Mouse (Mus musculus) ZHBTc4 (cell line): ENCODE results near the gene Eif2s2.

ENCODE experiments used
- DNase-seq: peaks from one replicate; pipeline ENCODE4 v3.0.0-alpha.2; 2011; ENCODE audit warnings: low read depth, low spot score

The Eif2s2 gene

DNA sequence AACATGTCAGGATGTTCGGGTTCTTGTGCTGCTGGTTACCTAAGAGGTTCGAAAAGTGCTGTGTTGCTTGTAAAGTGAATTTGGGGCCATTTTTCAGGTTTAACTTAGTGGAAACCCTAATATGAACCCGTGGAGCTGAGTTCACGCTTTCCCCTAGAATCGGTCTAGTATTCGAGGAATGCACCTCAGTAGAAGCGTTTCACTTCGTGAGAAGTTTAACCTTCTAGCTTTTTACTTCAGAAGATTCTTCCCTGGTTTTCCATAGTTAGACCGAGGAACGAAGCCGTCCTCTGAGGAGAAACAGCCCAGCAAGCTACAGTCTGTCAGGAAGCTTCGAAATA lies 280 bp upstream of the Eif2s2 start:
- DNase-seq: no peak

DNA sequence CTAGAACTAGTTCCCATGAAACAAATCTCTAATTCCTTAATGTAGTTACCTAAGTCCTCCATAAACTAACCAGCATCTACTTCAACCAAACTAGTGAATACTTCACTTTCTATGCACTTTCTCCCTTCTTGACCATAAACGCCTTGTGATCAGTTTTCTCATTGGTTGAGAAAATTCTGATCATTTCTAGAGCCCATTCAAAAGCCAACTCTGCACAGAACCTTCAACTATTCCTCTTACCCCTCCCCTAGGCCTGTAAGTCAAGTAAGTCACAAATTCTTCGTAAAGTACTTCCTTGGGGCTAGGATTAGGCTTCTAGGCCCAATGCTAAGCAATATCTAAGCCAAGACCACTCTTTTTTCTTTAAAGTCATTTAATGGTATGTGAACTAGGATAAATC lies 1.1 kb downstream of the Eif2s2 start:
- DNase-seq: no peak

DNA sequence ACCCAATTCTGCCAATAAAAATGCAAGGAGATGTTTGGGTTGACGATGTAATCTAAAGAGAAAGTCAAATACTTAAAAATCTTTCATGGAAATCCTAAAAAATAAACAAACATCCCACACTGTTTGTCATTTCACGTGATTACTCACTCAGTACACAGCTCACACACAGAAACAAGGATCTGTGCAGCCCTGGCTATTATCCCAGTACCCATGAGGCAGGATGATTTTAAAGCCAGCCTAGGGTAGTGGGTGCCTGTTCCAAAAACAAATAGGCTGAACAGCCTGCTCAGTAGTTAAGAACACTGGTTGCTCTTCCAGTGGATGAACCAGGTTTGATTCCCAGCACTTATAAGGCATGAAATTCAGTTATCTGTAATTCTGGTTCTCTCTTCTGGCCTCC lies 16.1 kb downstream of the Eif2s2 start:
- no peak for DNase-seq

DNA sequence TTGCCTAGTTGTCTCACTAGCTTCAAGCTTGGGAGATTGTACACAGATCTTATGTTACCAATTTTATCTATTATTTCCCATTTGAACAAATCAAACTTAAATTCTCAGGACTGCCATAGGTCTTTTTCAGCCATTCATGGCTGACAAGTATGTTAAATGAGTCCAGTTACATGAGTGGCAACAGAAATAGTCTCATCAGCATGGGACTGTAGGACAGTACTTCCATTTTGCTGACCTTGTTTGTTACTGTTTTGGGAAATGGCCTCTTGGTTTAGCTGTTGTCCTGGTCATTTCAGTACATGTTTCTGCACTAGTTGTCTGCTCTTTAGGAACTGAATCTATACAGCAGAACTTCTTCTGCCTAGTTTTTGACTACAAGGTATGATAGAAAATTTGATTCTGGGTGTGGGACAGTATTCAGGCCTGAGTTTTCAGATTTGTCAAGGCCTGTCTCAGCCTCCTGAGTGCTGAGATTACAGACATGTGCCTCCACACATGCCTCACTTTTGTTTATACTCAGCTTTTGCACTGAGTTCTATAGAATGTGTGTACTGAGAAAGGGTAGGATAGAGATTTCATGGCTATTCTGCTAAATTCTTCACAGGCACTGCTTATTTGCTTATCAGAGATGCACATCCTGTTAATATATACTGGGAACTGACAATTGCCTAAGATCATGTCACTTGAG lies 22.6 kb downstream of the Eif2s2 start:
- peak; percentile 53 for DNase-seq

DNA sequence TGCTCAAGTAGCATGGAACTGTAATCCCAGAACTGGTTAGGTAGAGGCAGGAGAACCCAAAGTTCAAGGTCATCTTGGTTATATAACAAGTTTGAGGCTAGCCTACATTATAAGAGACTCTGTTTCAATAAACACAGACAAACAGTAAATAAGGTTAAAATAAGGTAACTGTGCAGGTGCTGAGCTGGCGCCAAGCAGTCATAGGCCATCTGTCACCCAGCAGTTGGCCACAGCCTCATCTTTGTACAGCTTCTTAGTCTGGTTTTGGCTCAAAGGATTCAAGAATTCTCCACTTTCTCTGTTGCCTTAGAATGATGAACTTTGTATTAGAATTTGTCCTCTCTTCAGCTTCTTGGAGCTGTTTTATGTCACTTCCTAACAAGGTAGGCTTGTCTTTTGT lies 24.6 kb downstream of the Eif2s2 start:
- DNase-seq: no peak

DNA sequence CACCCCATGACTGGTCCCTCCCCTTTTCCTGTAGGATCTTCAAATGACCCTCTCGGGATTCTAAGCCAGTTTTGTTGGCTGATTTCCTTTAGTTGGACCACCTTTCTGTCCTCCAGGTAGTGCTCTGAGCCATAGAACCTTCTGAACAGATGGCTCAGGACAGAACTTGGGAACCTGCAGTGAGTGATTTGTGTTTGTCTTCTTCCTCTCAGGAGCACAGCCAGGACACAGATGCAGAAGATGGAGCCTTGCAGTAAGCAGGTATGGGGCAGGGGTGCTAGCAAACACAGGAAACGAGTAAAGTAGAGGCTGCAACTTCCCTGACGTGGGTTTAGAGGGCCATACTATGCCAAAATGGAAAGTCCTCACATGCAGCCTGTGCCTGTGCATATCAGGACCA lies 27.0 kb downstream of the Eif2s2 start:
- DNase-seq: no peak

DNA sequence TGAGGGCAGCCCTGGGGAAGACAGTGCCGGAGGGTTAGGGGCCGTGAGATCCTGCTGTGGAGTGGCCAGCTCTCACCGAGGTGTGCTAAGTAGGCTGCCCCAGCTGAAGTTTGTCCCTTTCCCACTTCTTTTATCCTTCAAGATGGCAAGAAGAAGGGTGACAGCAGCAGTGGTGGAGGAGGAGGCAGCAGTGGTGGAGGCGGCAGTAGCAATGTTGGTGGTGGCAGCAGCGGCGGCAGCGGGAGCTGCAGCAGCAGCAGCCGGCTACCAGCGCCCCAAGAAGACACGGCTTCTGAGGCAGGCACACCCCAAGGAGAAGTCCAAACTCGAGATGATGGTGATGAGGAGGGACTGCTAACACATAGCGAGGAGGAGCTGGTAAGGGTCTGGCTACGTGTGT lies 29.1 kb downstream of the Eif2s2 start:
- no peak for DNase-seq

DNA sequence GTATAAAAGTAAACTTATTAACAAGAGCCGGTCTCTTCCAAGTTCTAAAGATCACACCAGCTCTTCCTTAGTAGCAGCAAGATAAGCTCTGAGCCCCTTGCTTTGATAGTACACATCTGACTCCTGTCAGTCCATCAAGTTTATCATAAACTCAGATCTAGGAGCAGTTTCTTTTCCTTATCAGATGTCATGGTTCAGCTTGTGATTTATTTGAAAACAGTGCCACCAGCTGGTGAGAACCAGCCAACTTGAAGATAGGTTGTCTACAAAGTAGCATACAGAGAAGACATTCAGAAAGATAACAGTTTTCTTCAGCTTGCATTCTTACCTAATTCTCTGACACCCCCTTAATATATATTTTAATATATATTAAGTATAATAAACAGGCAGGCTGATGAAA lies 37.4 kb downstream of the Eif2s2 start:
- peak; percentile 62 for DNase-seq

DNA sequence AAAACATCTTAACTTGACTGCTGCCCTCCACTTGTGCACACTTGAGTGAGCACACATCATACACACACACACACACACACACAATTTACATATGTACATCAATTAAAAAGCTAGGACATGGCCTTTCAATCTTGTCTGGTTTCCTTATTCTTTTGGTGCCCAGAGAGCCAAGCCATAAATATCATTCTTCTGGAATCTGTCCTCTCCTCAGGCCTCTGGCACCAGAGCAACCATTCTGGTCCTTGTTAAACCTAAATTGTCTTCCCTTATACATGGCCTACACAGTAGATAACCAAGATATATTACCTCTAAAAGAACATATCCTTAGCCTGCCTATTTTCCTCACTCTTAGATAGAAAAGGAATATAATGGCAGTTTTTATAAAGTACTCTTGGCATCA lies 44.6 kb downstream of the Eif2s2 start:
- DNase-seq: no peak

DNA sequence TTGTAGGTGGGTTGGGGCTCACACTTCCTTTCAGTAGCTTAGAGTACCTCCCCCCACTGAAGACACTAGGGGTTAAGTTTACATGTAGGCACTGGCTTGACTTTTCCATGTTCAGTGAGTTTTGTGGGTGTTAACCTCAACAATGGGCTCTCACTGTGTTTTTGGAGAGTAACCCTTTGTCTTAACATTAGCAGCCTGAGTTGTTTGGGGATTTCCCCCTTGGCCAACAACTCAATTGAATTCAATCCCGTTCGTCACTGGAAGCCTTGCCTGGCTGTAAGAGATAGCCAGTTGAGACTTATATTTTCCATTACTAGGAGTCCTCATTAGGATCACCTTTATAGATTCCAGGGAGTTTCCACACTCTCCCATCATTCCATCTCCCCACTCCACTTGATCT lies 56.2 kb downstream of the Eif2s2 start:
- DNase-seq: no peak

DNA sequence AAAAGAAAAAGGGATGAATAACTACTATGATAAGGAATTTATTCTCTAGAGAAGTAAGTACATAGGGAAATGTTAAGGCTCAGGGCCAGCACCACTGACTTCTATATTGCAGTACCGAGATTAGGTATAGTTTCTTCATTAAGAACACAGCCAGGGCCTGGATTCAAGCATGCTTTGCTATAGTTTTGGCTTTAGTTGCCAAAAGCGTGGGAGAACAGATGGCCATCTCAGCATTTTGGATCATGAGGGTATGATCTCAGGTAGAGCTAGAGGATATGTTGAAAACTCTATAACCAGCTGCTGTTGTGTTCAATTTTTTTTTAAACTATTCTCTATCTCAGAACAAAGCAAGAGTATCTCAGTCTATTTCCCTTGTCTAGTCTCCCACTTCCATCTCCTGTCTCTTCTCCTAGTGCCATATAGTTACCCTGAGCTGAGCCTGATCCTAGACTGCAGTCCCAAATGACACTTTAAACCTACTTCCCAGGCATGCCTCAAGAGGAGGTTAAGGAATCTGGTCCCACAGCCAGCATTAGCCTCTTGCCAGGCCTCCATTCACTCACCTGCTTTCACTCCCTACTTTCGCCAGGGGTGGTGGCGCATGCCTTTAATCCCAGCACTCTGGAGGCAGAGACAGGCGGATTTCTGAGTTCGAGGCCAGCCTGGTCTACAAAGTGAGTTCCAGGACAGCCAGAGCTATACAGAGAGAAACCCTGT lies 58.4 kb downstream of the Eif2s2 start:
- DNase-seq: no peak

DNA sequence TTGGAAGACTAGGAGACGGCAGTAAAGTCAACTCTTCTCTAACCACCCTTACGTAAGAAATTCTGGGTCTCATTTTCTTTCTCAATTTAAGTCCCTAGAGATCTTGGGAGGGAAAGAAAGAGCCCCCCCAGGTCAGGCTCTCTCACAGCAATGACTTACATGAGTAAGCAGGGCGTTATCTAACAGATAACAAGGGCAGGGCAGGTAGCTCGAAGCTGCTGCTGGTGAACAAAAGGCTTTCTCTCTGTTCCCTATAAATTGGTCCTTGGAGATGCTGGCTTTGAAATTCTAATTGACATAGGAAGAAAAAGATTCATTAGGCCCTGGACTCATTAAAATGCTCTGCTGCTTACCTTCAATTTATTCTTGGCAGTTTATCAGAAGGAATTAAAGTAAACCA lies 60.3 kb downstream of the Eif2s2 start:
- no peak for DNase-seq

DNA sequence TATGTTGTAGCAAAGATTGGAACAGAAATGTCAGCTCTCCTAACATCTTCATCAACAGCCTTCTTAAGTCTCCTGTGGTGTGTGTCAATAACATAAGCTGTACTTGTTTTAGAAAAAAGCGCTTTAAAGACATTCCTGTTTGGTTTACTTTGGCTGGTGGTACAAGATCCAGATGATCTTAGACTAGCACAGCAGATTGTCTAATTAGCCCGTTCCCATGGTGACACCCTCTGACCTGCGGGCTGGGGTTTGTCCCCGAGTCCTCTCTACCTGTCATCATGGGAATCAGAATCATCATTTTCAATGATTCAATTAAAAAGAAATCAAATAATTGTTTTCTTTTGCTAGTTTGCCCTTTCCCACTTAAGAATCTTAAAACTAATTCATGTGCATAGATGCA lies 65.2 kb downstream of the Eif2s2 start:
- no peak for DNase-seq

DNA sequence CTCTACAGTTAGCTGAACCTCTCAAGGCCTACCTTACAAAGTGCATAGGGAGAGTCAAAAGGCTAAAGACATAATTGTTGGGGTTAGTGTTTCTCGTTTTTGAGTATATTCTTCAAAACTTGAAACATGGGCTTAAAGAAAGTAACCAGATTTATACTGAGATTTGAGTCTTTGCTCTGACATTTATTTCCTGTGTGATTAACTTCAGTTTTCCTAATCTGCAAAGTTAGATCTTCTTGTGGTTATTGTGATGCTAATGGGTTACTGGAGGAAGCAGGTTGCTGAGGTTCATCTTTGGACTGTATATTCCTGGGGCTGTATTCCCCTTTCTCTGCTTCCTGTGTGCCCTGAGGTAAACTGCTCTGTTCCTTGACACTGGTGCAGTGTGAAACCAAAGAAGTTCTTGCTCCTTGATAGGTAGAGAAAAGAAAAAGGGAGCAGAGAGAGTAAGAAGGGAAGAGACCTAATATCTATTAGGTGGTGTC lies 66.6 kb downstream of the Eif2s2 start:
- no peak for DNase-seq
